Mouse (Mus musculus) CD4-positive, CD25-positive, alpha-beta regulatory T cell, adult 9 weeks (primary cell): Measurements from ENCODE around the gene Plekha7. TPM values are rescaled to one million over a fixed set of nuclear protein-coding genes. Genes with fewer than 3 reads are reported as not detected.

Experiments
- polyA plus RNA-seq: library from polyadenylated mRNA; unstranded; fragments of 100-300 nt; shearing (Covaris generic); gene quantifications from one replicate; pipeline ENCODE4 v1.2.1, GENCODE M21; 2017

The Plekha7 gene
- 20.1 TPM for polyA plus RNA-seq

GRCm38 (mm10) chr7:116307871-116308631, at the start of gene Plekha7:
TSS of gene Plekha7 (minus strand) at chr7:116308376.

GRCm38 (mm10) chr7:116333713-116334668, 25.8 kb upstream of the Plekha7 start, which contains the start of gene Rps13:
TSS of gene Rps13 (minus strand) at chr7:116334195.

GRCm38 (mm10) chr7:116084366-116084765, 223.8 kb downstream of the Plekha7 start, which contains the start of gene Gm4353:
TSS of gene Gm4353 (minus strand) at chr7:116084635.

Other genes starting within 250 kb of the Plekha7 start
- not detected for gene Gm4353, start 223.7 kb downstream of the Plekha7 start, polyA plus RNA-seq
- 1,029 TPM for gene Rps13, start 25.8 kb upstream of the Plekha7 start, polyA plus RNA-seq
- gene Pik3c2a, start 135.1 kb upstream of the Plekha7 start, polyA plus RNA-seq, result 67.3 TPM
- 17.8 TPM for gene Nucb2, start 196.0 kb upstream of the Plekha7 start, polyA plus RNA-seq